Comparison of ENCODE assay signal across 8 mouse cellular contexts in genomic region chr5:128971298-128971697, GRCm38 (mm10). TPM values are rescaled to one million over a fixed set of nuclear protein-coding genes. Genes with fewer than 3 reads are reported as not detected.
DNase-seq lines count a peak whose midpoint lies in the region; ATAC-seq and TF ChIP-seq lines count a peak whose summit lies in the region.

No protein-coding gene starts in this region.

- TF ChIP-seq CTCF in intestine, postnatal 0 days (IDR thresholded peaks at IDR 0.05; ENCODE audit: low read depth), result peak; percentile 84

- H3K4me3 ChIP-seq in kidney, embryonic 16.5 days (ENCODE audit: low read length), result no peak overlapping the region
- H3K4me3 ChIP-seq in intestine, postnatal 0 days (ENCODE audit: low read depth, low read length), result no peak overlapping the region
- no peak overlapping the region for H3K4me3 ChIP-seq in limb, embryonic 12.5 days (replicated peaks)
- H3K4me3 ChIP-seq in midbrain, embryonic 14.5 days (replicated peaks; ENCODE audit: low read depth, low read length), result no peak overlapping the region

- no peaks in the 10 kb centered on the region for H3K36me3 ChIP-seq in kidney, embryonic 16.5 days (ENCODE audit: insufficient read depth, low read length)
- no peaks in the 10 kb centered on the region for H3K36me3 ChIP-seq in intestine, postnatal 0 days (ENCODE audit: control insufficient read depth, insufficient read depth)
- H3K36me3 ChIP-seq in limb, embryonic 12.5 days, result no peaks in the 10 kb centered on the region
- no peaks in the 10 kb centered on the region for H3K36me3 ChIP-seq in midbrain, embryonic 14.5 days (ENCODE audit: control insufficient read depth, insufficient read depth, low read length)

- H3K9ac ChIP-seq in kidney, embryonic 16.5 days (replicated peaks; ENCODE audit: low read length), result no peak overlapping the region
- H3K9ac ChIP-seq in intestine, postnatal 0 days (ENCODE audit: low read depth, low read length), result no peak overlapping the region
- H3K9ac ChIP-seq in limb, embryonic 12.5 days (replicated peaks), result 0 out of 2 replicates have a peak overlapping the region, but pooled peaks have one; percentile 23
- H3K9ac ChIP-seq in midbrain, embryonic 14.5 days (replicated peaks; ENCODE audit: low read length), result no peak overlapping the region

- H3K9me3 ChIP-seq in kidney, embryonic 16.5 days (ENCODE audit: low read length), result no peaks in the 10 kb centered on the region
- no peaks in the 10 kb centered on the region for H3K9me3 ChIP-seq in intestine, postnatal 0 days (ENCODE audit: control insufficient read depth)
- 0 out of 2 replicates have a peak, but pooled peaks cover 8% of the 10 kb centered on the region for H3K9me3 ChIP-seq in limb, embryonic 12.5 days
- no peaks in the 10 kb centered on the region for H3K9me3 ChIP-seq in midbrain, embryonic 14.5 days (ENCODE audit: control insufficient read depth, low read length)

- peak; percentile 27 for DNase-seq in kidney, adult 11 months
- DNase-seq in cerebellum, adult 9-10 months, result peak; percentile 50
- DNase-seq in forelimb bud, embryonic 11.5 days (ENCODE audit: low read depth, low spot score), result peak; percentile 67
- DNase-seq in midbrain, embryonic 14.5 days, result peak; percentile 92
- peak; percentile 21 to 30 for DNase-seq in spleen, postnatal 36 days (ENCODE audit: low spot score in 2 of 2)

- no peak overlapping the region for H3K4me2 ChIP-seq in kidney, embryonic 16.5 days (replicated peaks; ENCODE audit: low read depth, low read length)
- H3K4me2 ChIP-seq in intestine, postnatal 0 days (replicated peaks; ENCODE audit: low read depth), result 0 out of 2 replicates have a peak overlapping the region, but pooled peaks have one; percentile 7
- peak overlapping the region; percentile 33; the same call in 1 of the 2 replicates for H3K4me2 ChIP-seq in limb, embryonic 12.5 days
- H3K4me2 ChIP-seq in midbrain, embryonic 14.5 days (ENCODE audit: low read length), result 0 out of 2 replicates have a peak overlapping the region, but pooled peaks have one; percentile 6

- H3K4me1 ChIP-seq in kidney, embryonic 16.5 days (ENCODE audit: insufficient read depth, low read length), result no peaks in the 10 kb centered on the region
- no peaks in the 10 kb centered on the region for H3K4me1 ChIP-seq in intestine, postnatal 0 days (replicated peaks; ENCODE audit: control insufficient read depth, insufficient read depth, low read length)
- no peaks in the 10 kb centered on the region for H3K4me1 ChIP-seq in limb, embryonic 12.5 days (replicated peaks)
- H3K4me1 ChIP-seq in midbrain, embryonic 14.5 days (ENCODE audit: control insufficient read depth, insufficient read depth, low read length), result no peaks in the 10 kb centered on the region

- WGBS in kidney, embryonic 16.5 days, result 17% methylated on average over 14 of the region's 14 CpGs
- WGBS in intestine, postnatal 0 days, result 17% methylated on average over 14 of the region's 14 CpGs
- WGBS in limb, embryonic 12.5 days, result 15% methylated on average over 14 of the region's 14 CpGs
- WGBS in midbrain, embryonic 14.5 days, result 19% methylated on average over 14 of the region's 14 CpGs

- H3K27ac ChIP-seq in kidney, embryonic 16.5 days (ENCODE audit: low read length), result no peak overlapping the region
- no peak overlapping the region for H3K27ac ChIP-seq in intestine, postnatal 0 days (ENCODE audit: low read depth, low read length)
- H3K27ac ChIP-seq in limb, embryonic 12.5 days, result no peak overlapping the region
- 0 out of 2 replicates have a peak overlapping the region, but pooled peaks have one; percentile 42 for H3K27ac ChIP-seq in midbrain, embryonic 14.5 days (replicated peaks; ENCODE audit: low read depth, low read length)

- H3K27me3 ChIP-seq in kidney, embryonic 16.5 days (ENCODE audit: insufficient read depth, low read length), result no peaks in the 10 kb centered on the region
- H3K27me3 ChIP-seq in intestine, postnatal 0 days (replicated peaks; ENCODE audit: control insufficient read depth, insufficient read depth, low read length), result no peaks in the 10 kb centered on the region
- H3K27me3 ChIP-seq in limb, embryonic 12.5 days, result peaks cover 3% of the 10 kb centered on the region; the same call in 1 of the 2 replicates
- no peaks in the 10 kb centered on the region for H3K27me3 ChIP-seq in midbrain, embryonic 14.5 days (ENCODE audit: control insufficient read depth, insufficient read depth, low read length)

- ATAC-seq in kidney, embryonic 16.5 days (ENCODE audit: low FRiP score, low TSS enrichment), result no peak
- no peak for ATAC-seq in intestine, postnatal 0 days
- peak; percentile 26; the same call in 1 of the 2 replicates for ATAC-seq in limb, embryonic 12.5 days (ENCODE audit: insufficient number of reproducible peaks, insufficient read depth, low FRiP score, low TSS enrichment, low read depth)
- no peak for ATAC-seq in midbrain, embryonic 14.5 days (ENCODE audit: low FRiP score, low TSS enrichment)

RNA-seq across cellular contexts. Expression of gene Rimbp2, which starts 18.0 kb away (rescaled TPM):
- polyA plus RNA-seq in kidney, embryonic 16.5 days (2015; fragmentation: Nextera tagmentation; extraction: Ambion mirVana), result 0.04 and 0.53 TPM in 2 replicates
- polyA plus RNA-seq in intestine, postnatal 0 days (2015; fragmentation: Nextera tagmentation; extraction: Ambion mirVana), result 0.13 and 0.34 TPM in 2 replicates
- polyA plus RNA-seq in limb, embryonic 12.5 days (2016; fragmentation: Nextera tagmentation; extraction: Ambion mirVana), result 0.09 and 0.15 TPM in 2 replicates
- 5.1 and 5.8 TPM in 2 replicates for polyA plus RNA-seq in midbrain, embryonic 14.5 days (2014; fragmentation: Nextera tagmentation; extraction: Ambion mirVana)

RNA-seq across cellular contexts. Expression of gene Stx2, which starts 37.1 kb away (rescaled TPM):
- polyA plus RNA-seq in kidney, embryonic 16.5 days (2015; fragmentation: Nextera tagmentation; extraction: Ambion mirVana), result 36.7 and 43.6 TPM in 2 replicates
- 8.7 and 12.3 TPM in 2 replicates for polyA plus RNA-seq in intestine, postnatal 0 days (2015; fragmentation: Nextera tagmentation; extraction: Ambion mirVana)
- polyA plus RNA-seq in limb, embryonic 12.5 days (2016; fragmentation: Nextera tagmentation; extraction: Ambion mirVana), result 31.5 and 31.6 TPM in 2 replicates
- polyA plus RNA-seq in midbrain, embryonic 14.5 days (2014; fragmentation: Nextera tagmentation; extraction: Ambion mirVana), result 10.4 and 15.6 TPM in 2 replicates

RNA-seq across cellular contexts. Expression of gene Ran, which starts 48.6 kb away (rescaled TPM):
- 613 and 614 TPM in 2 replicates for polyA plus RNA-seq in kidney, embryonic 16.5 days (2015; fragmentation: Nextera tagmentation; extraction: Ambion mirVana)
- 191 and 196 TPM in 2 replicates for polyA plus RNA-seq in intestine, postnatal 0 days (2015; fragmentation: Nextera tagmentation; extraction: Ambion mirVana)
- 689 and 751 TPM in 2 replicates for polyA plus RNA-seq in limb, embryonic 12.5 days (2016; fragmentation: Nextera tagmentation; extraction: Ambion mirVana)
- 391 and 451 TPM in 2 replicates for polyA plus RNA-seq in midbrain, embryonic 14.5 days (2014; fragmentation: Nextera tagmentation; extraction: Ambion mirVana)

Comparison
In these comparisons a context has a peak if more than half of its experiments do, and no peak if none do; other contexts are left out.
1. DNase-seq: peak in every context shown above with its lines; median percentile 92 in midbrain, embryonic 14.5 days; 67 in forelimb bud, embryonic 11.5 days; 50 in cerebellum, adult 9-10 months; 27 in kidney, adult 11 months; 26 in spleen, postnatal 36 days.